Mouse (Mus musculus) CH12F3 (cell line): Measurements from ENCODE around the gene Prkcb.

Experiments used
- in situ Hi-C: fragments of 300-500 bp; cut with MboI; formaldehyde crosslinking; loops from 2 replicates; pipeline ENCODE4 v1.14.3; 2020; ENCODE audit warnings: low sequenced_read_pairs

The Prkcb gene

DNA sequence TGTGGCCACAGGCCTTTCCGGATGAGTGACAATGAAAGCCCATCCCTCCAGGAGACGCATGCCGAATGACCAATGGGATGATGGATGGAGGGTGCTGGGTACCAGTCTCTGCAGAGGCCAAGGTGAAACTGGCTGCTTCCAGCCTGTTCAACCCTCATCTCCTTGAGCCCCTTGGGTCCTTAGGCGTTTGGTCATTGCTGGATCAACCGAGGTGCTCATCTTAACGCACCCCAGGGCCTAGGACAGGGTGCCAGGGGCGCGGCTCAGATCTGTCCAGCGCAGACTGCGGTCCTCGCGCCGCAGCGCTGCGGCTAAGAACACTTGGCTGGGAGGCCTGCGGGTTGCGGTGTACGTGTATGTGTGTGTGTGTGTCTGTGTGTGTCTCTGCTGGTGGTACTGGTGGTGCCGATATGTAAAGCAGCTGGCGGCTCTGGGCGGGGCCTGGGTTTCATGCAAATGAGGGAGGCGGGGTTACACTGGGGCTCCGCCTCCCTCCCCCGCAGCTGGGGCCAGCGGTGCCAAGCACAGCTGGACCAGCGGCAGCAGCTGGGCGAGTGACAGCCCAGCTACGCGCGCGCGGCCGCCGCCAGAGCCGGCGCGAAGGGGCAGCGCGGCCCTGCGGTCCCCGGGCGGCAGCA, at the start of gene Prkcb:
Prkcb (plus strand) TSS at position 147 of the 638 bp plus-strand sequence.
- in situ Hi-C loops: no loop called here

- in situ Hi-C loops: no loop called here
Observed at GRCm38 (mm10) chr7:122238939-122239338, 49.6 kb upstream of the Prkcb start.

DNA sequence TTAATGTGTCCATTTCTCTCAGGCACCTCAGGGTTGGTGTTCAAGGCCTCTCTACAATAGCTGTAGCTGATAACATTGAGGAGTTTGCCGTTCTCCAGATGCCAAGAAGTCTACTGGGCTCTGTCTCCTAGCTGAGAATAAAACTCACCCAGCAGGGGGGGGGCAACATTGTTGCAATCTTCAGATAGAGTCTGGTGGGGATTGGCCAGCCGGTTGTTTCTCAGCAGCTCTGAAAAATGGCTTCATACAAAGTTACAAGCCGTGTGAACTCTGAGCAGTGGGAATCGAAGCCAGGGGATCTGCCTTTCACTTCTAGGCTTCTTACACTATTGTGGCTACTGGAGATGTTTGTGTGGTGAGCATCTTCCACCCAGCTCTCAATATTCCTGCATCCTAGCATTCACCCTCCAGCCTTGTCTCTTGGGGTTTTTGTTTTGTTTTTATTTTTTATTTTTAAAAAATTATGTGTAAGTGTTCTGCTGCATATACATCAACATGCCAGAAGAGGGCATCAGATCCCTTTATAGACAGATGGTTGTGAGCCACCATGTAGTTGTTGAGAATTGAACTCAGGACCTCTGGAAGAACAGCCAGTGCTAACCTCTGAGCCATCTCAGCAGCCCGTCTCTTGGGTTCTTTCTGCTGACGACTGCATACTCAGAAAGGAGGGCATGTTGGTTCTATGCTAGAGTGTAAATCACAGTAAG, 48.0 kb upstream of the Prkcb start:
- in situ Hi-C loops: loop anchor here (5.0 kb wide), 1 partner anchor 222 kb away; no protein-coding TSS in a partner anchor

DNA sequence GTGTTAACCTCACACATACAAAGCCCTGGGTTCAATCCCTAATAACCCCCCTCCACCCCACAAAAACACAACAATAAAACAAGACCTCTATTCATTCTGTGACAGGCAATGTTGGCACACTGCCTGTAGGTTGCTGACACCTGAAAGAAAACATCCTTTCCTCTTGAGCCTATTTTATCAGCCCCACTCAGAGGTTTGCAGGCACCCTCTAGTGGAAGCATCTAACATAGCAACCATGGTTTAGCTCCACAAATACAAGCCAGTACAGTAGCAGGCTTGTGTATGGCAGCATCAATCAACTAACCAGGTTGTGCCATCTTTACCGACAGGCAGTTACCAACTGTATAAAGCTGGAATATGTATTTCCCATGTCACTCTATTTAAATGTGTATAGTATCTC, 46.3 kb upstream of the Prkcb start:
- in situ Hi-C loops: loop anchor here (5.0 kb wide), 1 partner anchor 220 kb away; no protein-coding TSS in a partner anchor

GRCm38 (mm10) chr7:122242744-122243143, 45.8 kb upstream of the Prkcb start:
- in situ Hi-C loops: loop anchor here (5.0 kb wide), 1 partner anchor 220 kb away; no protein-coding TSS in a partner anchor

DNA sequence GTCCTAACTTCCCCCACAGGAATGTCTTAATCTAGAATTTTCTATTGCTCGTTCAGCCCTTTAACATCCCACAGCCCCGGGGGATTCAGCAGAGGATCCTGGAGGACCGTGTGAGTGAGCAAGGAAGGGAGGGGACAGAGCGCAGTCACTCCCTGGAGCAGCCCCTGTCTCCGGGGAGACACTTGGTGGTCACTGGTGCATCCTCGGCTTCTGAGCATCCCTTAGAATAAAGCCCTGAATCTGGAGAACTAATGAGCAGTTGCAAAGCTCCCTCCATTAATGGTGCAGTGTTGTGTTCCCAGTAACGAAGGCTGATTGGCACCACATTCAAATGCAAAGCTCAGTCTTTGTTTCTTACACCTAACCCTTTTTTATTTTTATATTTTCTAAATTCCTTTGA, 44.4 kb upstream of the Prkcb start:
- in situ Hi-C loops: loop anchor here (5.0 kb wide), 1 partner anchor 218 kb away; no protein-coding TSS in a partner anchor

DNA sequence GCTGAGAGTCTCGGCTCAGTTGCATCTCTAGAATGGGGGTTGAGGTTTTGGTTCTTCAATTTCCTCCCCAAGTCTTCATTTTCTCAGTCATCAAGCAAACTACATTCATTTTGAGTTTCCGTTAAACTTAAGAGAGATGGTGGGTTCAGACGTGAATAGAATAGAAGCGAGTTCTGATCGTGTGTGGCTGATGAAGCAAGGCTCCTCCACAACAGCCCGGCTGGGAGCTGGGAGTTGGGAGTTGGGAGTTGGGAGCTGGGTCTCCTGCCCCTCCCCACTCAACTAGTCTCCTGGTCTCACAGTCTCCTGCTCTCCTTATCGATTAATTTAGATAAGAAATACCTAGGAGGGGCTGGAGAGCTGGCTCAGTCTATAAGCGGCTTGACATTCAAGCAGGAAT, 44.0 kb upstream of the Prkcb start:
- in situ Hi-C loops: loop anchor here (5.0 kb wide), 1 partner anchor 218 kb away; no protein-coding TSS in a partner anchor

GRCm38 (mm10) chr7:122245976-122246375, 42.6 kb upstream of the Prkcb start:
- in situ Hi-C loops: no loop called here

GRCm38 (mm10) chr7:122247254-122247864, 41.2 kb upstream of the Prkcb start:
- in situ Hi-C loops: no loop called here

DNA sequence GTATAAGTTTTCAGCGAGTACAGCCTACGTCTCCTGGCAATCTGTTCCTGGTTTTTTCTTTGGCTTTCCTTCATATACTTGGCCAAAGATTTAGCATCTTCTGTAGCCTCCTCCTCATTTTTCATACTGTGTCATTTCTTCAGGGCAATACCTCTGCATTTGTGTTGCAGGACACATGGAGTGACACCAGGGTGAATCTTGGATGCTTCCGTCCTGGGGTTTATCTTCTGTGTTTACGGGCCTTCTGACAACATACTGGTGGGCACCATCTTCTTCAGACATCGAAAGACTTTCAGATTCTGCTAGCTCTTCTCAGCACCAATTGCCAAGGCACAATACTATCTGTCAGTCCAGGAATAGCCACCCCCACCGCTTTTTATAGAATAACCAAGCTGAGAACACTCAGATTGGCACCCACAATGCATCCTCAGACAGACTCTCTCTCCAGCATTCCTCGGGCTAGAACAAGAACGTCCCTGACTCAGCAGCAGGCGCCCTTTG, 39.2 kb upstream of the Prkcb start:
- in situ Hi-C loops: no loop called here

DNA sequence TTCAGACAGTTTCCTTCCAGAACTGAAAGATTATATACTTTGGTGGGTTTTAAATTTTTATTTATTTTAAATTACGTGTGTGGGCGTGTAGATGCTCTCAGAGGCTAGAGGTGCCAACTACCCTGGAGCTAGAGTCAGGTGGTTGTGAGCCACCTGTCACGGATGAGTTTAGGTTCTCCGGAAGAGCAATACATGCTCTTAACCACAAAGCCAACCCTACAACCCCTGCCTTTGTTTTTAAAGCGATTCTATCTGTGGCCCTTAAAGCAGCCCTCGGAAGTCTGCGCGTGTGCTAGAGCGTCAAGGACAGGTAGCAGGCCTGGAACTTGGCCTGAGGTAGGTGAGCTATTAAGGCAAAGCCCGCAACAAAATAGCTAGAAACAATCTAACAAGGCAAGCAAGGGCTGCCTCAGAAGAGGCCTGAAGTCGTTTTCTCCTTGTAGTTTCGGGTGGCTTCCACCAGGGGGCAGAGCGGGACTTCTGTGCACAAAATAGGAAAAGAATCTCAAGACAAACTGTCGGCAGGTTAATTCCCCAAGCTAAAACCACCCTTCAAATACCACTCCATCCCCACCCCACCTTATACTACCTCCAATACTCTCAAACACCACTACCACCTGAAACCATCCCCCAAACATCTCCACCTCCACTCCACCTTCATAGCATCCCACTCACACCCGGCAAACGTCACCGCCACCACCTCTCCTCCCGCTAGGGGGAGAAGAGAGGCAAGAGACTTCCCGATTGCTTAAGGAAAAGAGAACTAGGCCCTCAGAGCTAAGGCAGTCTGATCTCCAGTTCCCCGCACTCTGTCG, 37.1 kb upstream of the Prkcb start:
- in situ Hi-C loops: no loop called here

DNA sequence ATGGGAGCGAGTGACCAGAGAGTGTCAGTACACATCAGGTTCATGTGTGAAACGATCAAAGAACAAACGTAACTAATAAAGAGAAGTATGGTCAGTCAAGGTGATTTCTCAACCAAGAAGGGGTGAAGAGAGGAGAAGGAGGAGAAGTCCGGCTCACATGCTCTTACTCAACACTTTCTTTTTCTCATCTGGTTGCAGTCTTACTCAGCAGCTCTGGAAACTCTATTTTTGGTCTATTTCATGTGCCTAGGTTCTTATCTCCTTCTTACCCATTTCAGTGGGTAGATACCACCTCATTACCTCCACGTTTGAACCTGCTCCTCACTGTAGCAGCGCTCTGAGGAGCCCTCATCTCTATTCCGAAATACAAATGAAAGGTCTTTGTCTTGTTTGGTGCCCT, 31.8 kb upstream of the Prkcb start:
- in situ Hi-C loops: no loop called here

DNA sequence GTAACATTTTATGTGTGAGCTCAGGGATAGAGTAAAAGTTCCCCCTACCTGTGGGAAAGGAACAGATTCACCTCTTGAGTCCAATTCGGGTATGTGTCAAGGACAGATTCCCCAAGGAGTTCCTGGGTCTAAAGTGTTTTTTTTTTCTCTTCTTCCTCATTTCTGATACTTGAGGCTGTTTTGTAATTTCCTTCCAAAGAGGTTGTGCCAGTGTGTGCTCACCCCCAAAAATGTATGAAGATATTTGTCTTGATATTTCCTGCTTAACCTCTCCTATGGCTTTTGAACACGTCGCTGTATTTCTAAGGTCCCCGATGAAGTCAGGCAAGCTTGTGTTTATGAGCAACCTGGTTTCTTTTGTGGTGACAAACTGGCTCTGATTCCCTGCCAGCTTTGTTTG, 30.0 kb upstream of the Prkcb start:
- in situ Hi-C loops: no loop called here

DNA sequence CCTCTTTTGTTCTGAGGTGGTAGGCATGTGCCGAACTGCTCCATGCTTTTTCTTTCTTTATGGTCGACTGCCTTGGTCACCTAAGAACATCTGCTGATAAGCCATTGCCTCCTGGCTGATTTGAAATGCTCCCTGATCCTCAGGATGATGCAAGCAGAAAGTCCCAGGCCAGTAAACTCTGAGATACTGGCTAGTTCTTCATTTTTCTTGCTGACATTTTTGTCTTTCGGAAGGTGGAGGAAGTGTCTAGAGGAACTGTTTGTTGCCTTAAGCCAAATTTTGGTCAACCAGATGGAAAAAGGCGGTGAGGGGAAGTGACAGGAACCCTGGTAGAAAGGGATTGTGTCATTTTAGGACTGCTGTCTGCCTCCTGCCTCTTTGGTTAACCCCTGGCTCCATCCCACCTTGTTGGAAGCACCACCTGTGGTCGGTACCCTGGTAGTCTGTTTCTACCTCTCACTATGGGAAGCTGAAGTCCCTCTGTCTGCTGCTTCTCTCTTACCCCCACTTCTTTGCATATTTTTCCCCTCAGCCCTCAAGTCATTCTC, 28.4 kb upstream of the Prkcb start:
- in situ Hi-C loops: no loop called here

GRCm38 (mm10) chr7:122268983-122269486, 19.5 kb upstream of the Prkcb start:
- in situ Hi-C loops: no loop called here

DNA sequence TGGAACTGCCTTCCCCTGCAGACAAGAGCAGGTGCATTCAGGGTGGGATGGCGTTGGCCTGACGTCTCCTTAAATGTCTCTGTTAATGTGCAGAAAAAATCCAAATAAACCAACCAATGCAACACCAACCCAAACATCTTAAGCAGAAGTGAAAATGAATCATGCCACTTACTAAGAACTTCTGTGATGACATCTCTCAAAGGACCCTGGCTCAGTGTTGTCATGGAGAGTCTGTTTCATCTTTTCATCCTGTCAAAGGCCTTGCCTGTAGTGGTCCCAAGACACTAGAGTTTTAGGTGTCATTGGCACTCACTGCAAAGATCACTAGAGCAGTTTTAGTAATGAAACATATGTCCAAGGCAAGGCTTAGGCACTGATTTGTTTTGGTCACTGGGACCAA, 16.2 kb upstream of the Prkcb start:
- in situ Hi-C loops: no loop called here

GRCm38 (mm10) chr7:122279580-122279979, 9.0 kb upstream of the Prkcb start:
- in situ Hi-C loops: no loop called here

DNA sequence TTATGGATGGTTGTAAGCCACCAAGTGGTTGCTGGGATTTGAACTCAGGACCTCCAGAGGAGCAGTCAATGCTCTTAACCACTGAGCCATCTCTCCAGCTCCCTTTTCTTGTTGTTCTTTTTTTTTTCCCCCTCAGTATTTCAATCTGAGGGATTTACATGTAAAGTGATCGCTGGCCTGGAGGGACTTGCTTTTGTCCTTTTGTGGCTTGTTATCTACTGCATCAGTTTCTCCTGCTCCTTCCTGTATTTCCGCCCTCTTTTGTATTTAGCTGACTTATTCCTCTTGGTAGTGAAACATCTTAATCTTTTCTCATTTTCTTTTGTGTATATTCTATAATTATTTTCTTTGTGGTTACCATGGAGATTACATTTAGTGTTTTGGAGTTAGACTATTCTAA, 8.2 kb upstream of the Prkcb start:
- in situ Hi-C loops: no loop called here

- in situ Hi-C loops: no loop called here
Observed at GRCm38 (mm10) chr7:122282584-122282983, 6.0 kb upstream of the Prkcb start.

- in situ Hi-C loops: no loop called here
Observed at GRCm38 (mm10) chr7:122287217-122287616, 1.3 kb upstream of the Prkcb start.
